Mouse (Mus musculus): ENCODE results near the gene Ccdc42. TPM values are rescaled to one million over a fixed set of nuclear protein-coding genes. Genes with fewer than 3 reads are reported as not detected.

Gene Ccdc42
- polyA plus RNA-seq, 1 experiment from 2014 or later: 0.66 TPM

GRCm38 (mm10) chr11:68622751-68623150 is 35.9 kb downstream of the Ccdc42 start:
- WGBS: 26% methylated on average over 9 of the region's 9 CpGs
- H3K9me3 ChIP-seq: no peaks in the 10 kb centered on the region
- H3K27me3 ChIP-seq: no peaks in the 10 kb centered on the region
- no peaks in the 10 kb centered on the region for H3K36me3 ChIP-seq
- H3K4me1 ChIP-seq: peaks cover 23% of the 10 kb centered on the region
- no peak overlapping the region for H3K4me3 ChIP-seq
- no peak overlapping the region for H3K9ac ChIP-seq
- ATAC-seq (ENCODE audit: borderline replicate concordance, extremely low read depth, low FRiP score, low TSS enrichment): no peak; the same call in 1 of the 2 replicates
- H3K4me2 ChIP-seq: peak overlapping the region; percentile 50
- H3K27ac ChIP-seq: peak overlapping the region; percentile 94

- peak; percentile 97 for ATAC-seq (ENCODE audit: borderline replicate concordance, extremely low read depth, low FRiP score, low TSS enrichment)
- WGBS: 2% methylated on average over 14 of the region's 14 CpGs
- Histone ChIP-seq H3K27me3 (no peaks in the 10 kb centered on the region), H3K4me2 (peak overlapping the region; percentile 50), H3K9me3 (no peaks in the 10 kb centered on the region), H3K9ac (no peak overlapping the region), H3K4me3 (peak overlapping the region; percentile 23), H3K36me3 (no peaks in the 10 kb centered on the region), H3K27ac (peak overlapping the region; percentile 94), H3K4me1 (peaks cover 23% of the 10 kb centered on the region)
Measured at GRCm38 (mm10) chr11:68623225-68623870, 36.5 kb downstream of the Ccdc42 start.

GRCm38 (mm10) chr11:68623871-68624258 is 37.0 kb downstream of the Ccdc42 start:
- peak; percentile 70 for ATAC-seq (ENCODE audit: borderline replicate concordance, extremely low read depth, low FRiP score, low TSS enrichment)
- WGBS: 5% methylated on average over 5 of the region's 5 CpGs
- H3K9ac ChIP-seq: no peak overlapping the region
- H3K4me2 ChIP-seq: peak overlapping the region; percentile 50
- peaks cover 23% of the 10 kb centered on the region for H3K4me1 ChIP-seq
- H3K9me3 ChIP-seq: no peaks in the 10 kb centered on the region
- H3K27ac ChIP-seq: peak overlapping the region; percentile 94
- peak overlapping the region; percentile 23 for H3K4me3 ChIP-seq
- H3K27me3 ChIP-seq: no peaks in the 10 kb centered on the region
- H3K36me3 ChIP-seq: no peaks in the 10 kb centered on the region

- Histone ChIP-seq H3K4me2 (no peak overlapping the region), H3K27ac (no peak overlapping the region), H3K9me3 (no peaks in the 10 kb centered on the region), H3K27me3 (no peaks in the 10 kb centered on the region), H3K9ac (no peak overlapping the region), H3K4me1 (no peaks in the 10 kb centered on the region), H3K4me3 (no peak overlapping the region), H3K36me3 (no peaks in the 10 kb centered on the region)
- no peak for ATAC-seq (ENCODE audit: borderline replicate concordance, extremely low read depth, low FRiP score, low TSS enrichment)
- WGBS: 74% methylated on average over 17 of the region's 17 CpGs
Measured at GRCm38 (mm10) chr11:68631611-68632316, 44.9 kb downstream of the Ccdc42 start.

GRCm38 (mm10) chr11:68637861-68638615 is 51.2 kb downstream of the Ccdc42 start:
- H3K9ac ChIP-seq: peak overlapping the region; percentile 12; the same call in 1 of the 2 replicates

GRCm38 (mm10) chr11:68641361-68641760 is 54.5 kb downstream of the Ccdc42 start:
- H3K9ac ChIP-seq: no peak overlapping the region
- H3K27ac ChIP-seq: no peak overlapping the region
- H3K9me3 ChIP-seq: no peaks in the 10 kb centered on the region
- no peak overlapping the region for H3K4me2 ChIP-seq
- H3K4me3 ChIP-seq: no peak overlapping the region
- WGBS: 62% methylated on average over 5 of the region's 5 CpGs
- ATAC-seq (ENCODE audit: borderline replicate concordance, extremely low read depth, low FRiP score, low TSS enrichment): no peak
- H3K4me1 ChIP-seq: peaks cover 39% of the 10 kb centered on the region
- no peaks in the 10 kb centered on the region for H3K36me3 ChIP-seq
- H3K27me3 ChIP-seq: no peaks in the 10 kb centered on the region

More at GRCm38 (mm10) chr11:68637861-68638615, 51.2 kb downstream of the Ccdc42 start:
- H3K27ac ChIP-seq: peak overlapping the region; percentile 89
- H3K4me1 ChIP-seq: peaks cover 21% of the 10 kb centered on the region
- H3K27me3 ChIP-seq: no peaks in the 10 kb centered on the region
- no peaks in the 10 kb centered on the region for H3K9me3 ChIP-seq
- no peaks in the 10 kb centered on the region for H3K36me3 ChIP-seq
- H3K4me2 ChIP-seq: peak overlapping the region; percentile 40
- WGBS: 22% methylated on average over 10 of the region's 10 CpGs
- 0 out of 2 replicates have a peak, but pooled peaks have one; percentile 49 for ATAC-seq (ENCODE audit: borderline replicate concordance, extremely low read depth, low FRiP score, low TSS enrichment)
- H3K4me3 ChIP-seq: no peak overlapping the region

- no peak overlapping the region for H3K4me3 ChIP-seq
- no peaks in the 10 kb centered on the region for H3K36me3 ChIP-seq
- WGBS: 31% methylated on average over 6 of the region's 6 CpGs
- peaks cover 27% of the 10 kb centered on the region for H3K4me1 ChIP-seq
- H3K27ac ChIP-seq: peak overlapping the region; percentile 71
- no peaks in the 10 kb centered on the region for H3K9me3 ChIP-seq
- H3K27me3 ChIP-seq: no peaks in the 10 kb centered on the region
- H3K9ac ChIP-seq: no peak overlapping the region
- ATAC-seq (ENCODE audit: borderline replicate concordance, extremely low read depth, low FRiP score, low TSS enrichment): peak; percentile 86; the same call in 1 of the 2 replicates
- H3K4me2 ChIP-seq: no peak overlapping the region
Measured at GRCm38 (mm10) chr11:68644781-68645180, 58.0 kb downstream of the Ccdc42 start.

Other genes with a start within 250 kb of the Ccdc42 start
- gene Ntn1, start 186.2 kb upstream of the Ccdc42 start, polyA plus RNA-seq (2015; fragmentation: Nextera tagmentation; extraction: Ambion mirVana): 4.0 and 4.8 TPM in 2 replicates
- 0.18 and 0.71 TPM in 2 replicates for gene Pik3r5, start 154.9 kb upstream of the Ccdc42 start, polyA plus RNA-seq (2015; fragmentation: Nextera tagmentation; extraction: Ambion mirVana)
- gene Pik3r6, start 84.0 kb upstream of the Ccdc42 start, polyA plus RNA-seq (2015; fragmentation: Nextera tagmentation; extraction: Ambion mirVana): 6.3 and 7.3 TPM in 2 replicates
- 2.4 and 3.1 TPM in 2 replicates for gene Mfsd6l, start 30.8 kb upstream of the Ccdc42 start, polyA plus RNA-seq (2015; fragmentation: Nextera tagmentation; extraction: Ambion mirVana)
- 130 and 136 TPM in 2 replicates for gene Myh10, start 104.5 kb downstream of the Ccdc42 start, polyA plus RNA-seq (2015; fragmentation: Nextera tagmentation; extraction: Ambion mirVana)

Data from lung, embryonic 15.5 days (tissue).